Mouse (Mus musculus): ENCODE measurements around the gene Myoz1. TPM values are rescaled to one million over a fixed set of nuclear protein-coding genes. Genes with fewer than 3 reads are reported as not detected.

Gene Myoz1
- total RNA-seq, 2 experiments from 2014 or later: 1.8 TPM; not detected in 1

Small RNA genes within 50 kb of the gene (microRNA-seq; reads per million reads assigned to microRNA genes)
- 0.61 to 1.4 reads per million in 2 experiments for gene Mir6946 (ENCODE audit: borderline number of aligned reads in 2 of 2)

Other genes with a start within 250 kb of the Myoz1 start
- 1 to 10 TPM in 1 of 2 experiments, under 1 TPM in 1; 0.96 to 1.1 TPM for gene Cfap70, start 204.3 kb downstream of the Myoz1 start, total RNA-seq (2021)
- 100 to 1,000 TPM; 101 to 116 TPM for gene Anxa7, start 176.4 kb downstream of the Myoz1 start, total RNA-seq (2021)
- gene Mss51, start 159.6 kb downstream of the Myoz1 start, total RNA-seq (2021): under 1 TPM; 0.60 to 0.70 TPM
- 10 to 100 TPM; 60.5 to 61.1 TPM for gene Ppp3cb, start 110.0 kb downstream of the Myoz1 start, total RNA-seq (2021)
- 10 to 100 TPM; 11.2 to 14.5 TPM for gene Usp54, start 15.5 kb downstream of the Myoz1 start, total RNA-seq (2021)
- gene Synpo2l, start 11.8 kb upstream of the Myoz1 start, total RNA-seq (2021): under 1 TPM; 0.20 to 0.67 TPM
- gene Sec24c, start 17.8 kb upstream of the Myoz1 start, total RNA-seq (2021): 100 to 1,000 TPM; 120 to 132 TPM
- gene Fut11, start 38.4 kb upstream of the Myoz1 start, total RNA-seq (2021): 10 to 100 TPM; 12.2 to 16.8 TPM
- gene Chchd1, start 46.5 kb upstream of the Myoz1 start, total RNA-seq (2021): 10 to 100 TPM; 80.8 to 90.3 TPM
- gene Zswim8, start 51.0 kb upstream of the Myoz1 start, total RNA-seq (2021): 100 to 1,000 TPM; 129 to 136 TPM
- 10 to 100 TPM; 21.6 to 26.1 TPM for gene Ndst2, start 78.0 kb upstream of the Myoz1 start, total RNA-seq (2021)
- 10 to 100 TPM; 38.2 to 51.8 TPM for gene Camk2g, start 137.5 kb upstream of the Myoz1 start, total RNA-seq (2021)
- gene Plau, start 180.1 kb upstream of the Myoz1 start, total RNA-seq (2021): 10 to 100 TPM; 20.9 to 29.8 TPM